Mouse (Mus musculus) spleen, embryonic (tissue): ENCODE data around the gene Cd163l1.

ENCODE experiments used
- CTCF ChIA-PET: fragments of 350-600 bp; sonication (Branson Sonifier 250); formaldehyde crosslinking; loops from one replicate; lab custom pipeline; 2022; lab: Charles Lee

The Cd163l1 gene

DNA sequence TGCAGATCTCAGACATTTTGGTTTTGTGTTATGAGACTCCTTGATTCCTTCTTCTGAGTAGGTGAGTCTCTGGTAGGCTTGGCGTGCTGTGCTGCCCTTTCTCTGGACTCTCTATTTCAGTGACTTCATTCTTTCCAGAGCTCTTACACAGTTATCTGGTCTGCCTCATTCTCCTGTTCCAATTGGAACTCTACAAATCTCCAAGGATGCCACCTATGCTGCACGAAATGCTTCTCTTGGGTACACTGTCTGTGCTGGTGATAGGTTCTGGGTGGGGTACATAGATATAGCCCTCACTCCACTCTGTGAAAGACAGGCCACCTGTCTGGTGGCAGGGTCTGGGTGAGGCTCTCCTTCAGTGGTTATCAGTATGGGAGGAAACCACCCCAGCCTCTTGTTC lies at the start of gene Cd163l1:
Gene Cd163l1 (plus strand): TSS at position 301 of the 400 bp plus-strand sequence.
- CTCF ChIA-PET, result no interaction called here

DNA sequence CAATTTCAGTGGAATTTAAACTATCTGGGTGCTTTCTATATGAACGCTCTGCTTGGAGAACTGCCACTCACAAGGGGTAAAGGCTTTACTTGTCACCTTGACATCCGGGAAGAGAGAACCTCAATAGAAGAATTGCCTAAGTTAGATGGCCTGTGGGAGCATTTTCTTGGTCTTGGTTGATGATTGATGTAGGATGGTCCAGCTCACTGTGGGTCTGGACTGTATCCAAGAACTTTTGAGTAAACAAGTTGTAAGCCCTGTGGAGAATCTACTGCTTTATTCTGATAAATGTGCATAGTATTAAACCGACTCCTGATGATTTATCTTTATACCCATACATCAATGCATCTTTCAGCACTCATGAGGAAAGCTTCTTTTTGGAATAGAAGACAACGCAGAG lies 48.7 kb upstream of the Cd163l1 start:
- CTCF ChIA-PET, result no interaction called here

DNA sequence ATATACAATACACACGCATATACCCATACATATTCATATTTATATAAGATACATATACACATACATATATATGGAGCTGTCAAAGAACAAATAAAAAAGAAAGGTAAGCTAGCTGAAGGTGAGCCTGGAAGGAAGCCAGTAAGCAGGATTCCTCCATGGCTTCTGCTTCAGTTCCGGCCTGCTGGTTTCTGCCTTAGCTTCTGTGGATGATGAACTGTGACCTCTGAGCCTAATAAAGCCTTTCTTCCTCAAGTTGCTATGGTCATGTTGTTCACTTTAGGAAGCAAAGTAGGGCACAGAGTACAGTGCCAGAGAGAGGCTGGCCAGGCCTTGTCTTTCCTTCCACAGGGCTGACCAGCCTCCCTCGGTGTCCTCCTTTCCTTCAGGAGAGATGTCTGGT lies 47.2 kb upstream of the Cd163l1 start:
- CTCF ChIA-PET, result no interaction called here

DNA sequence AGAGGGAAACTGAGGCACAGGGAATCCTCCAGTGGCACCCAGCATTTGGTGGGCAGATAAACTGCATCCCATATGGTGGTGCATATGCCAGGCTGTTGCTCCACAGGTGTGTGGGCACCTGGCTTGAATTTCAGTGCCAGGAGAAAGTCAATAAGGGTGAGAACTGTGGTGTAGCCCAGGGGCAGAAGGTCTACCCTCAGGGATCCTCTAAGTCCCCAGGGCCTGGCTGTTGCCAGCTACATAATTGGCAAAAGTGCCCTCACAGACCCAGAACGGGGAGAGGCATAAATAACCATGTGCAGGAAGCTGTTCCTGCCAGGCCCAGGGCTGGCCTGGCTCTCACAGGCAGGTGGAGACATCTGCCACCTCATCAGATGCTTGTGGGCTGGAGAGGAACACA lies 45.1 kb upstream of the Cd163l1 start, which contains the start of gene Olfr523:
Gene Olfr523 (plus strand): TSS at position 282 of the 400 bp plus-strand sequence.
- CTCF ChIA-PET, result no interaction called here

DNA sequence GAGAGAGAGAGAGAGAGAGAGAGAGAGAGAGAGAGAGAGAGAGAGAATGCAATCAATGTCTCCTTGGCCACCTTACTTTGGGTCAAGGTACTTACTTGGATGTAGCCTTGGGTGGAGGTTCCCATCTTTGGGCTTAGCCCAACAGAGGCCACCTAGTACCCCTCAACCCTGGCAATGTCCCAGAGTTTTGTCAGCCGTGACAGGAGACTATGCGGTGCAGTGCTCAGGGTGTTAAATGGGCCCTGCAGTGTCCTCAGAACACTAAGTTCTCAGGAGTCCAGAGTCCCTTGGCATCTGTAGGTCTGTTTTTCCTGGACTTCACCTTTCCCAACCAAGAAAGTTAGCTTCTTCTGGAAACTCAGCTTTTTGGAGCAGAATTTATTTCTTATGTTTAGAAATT lies 38.9 kb upstream of the Cd163l1 start:
- CTCF ChIA-PET, result no interaction called here

DNA sequence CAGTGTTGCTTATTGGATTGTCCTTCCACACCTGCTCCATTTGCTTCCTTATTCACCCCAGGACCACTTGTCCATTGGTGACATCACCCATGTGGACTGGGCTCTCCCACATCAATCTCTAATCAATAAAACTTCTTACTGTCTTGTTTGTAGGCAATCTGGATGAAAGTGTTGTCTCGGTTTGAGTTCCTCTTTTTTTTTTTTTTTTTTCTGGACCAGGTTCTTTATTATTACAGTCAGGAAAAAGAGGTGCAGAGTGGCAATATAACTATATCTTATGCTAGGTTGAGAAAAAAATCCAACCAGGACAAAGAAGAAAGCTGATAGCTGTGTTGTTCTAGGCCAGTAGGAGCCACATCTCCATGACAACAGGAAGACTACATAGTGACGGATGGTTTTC lies 37.4 kb upstream of the Cd163l1 start:
- CTCF ChIA-PET, result no interaction called here

DNA sequence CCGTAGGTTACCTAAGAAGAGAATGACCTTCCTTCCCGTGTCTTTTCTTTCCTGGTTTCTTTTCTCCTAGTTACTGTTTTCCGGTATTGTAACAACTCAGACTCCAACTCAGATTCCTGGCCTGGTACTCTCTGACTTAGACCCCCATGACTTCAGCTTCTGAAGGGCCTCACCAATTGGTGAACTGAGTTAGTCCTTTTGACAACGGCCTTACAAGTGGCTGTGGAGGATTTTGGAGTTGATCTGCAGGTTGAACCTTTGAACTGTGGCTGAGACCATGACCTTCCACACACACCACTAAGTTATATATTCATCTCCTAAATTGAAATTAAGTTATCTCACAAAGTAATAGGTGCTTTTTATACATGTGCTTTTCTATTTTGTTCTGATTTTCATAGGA lies 33.9 kb upstream of the Cd163l1 start:
- CTCF ChIA-PET, result no interaction called here

DNA sequence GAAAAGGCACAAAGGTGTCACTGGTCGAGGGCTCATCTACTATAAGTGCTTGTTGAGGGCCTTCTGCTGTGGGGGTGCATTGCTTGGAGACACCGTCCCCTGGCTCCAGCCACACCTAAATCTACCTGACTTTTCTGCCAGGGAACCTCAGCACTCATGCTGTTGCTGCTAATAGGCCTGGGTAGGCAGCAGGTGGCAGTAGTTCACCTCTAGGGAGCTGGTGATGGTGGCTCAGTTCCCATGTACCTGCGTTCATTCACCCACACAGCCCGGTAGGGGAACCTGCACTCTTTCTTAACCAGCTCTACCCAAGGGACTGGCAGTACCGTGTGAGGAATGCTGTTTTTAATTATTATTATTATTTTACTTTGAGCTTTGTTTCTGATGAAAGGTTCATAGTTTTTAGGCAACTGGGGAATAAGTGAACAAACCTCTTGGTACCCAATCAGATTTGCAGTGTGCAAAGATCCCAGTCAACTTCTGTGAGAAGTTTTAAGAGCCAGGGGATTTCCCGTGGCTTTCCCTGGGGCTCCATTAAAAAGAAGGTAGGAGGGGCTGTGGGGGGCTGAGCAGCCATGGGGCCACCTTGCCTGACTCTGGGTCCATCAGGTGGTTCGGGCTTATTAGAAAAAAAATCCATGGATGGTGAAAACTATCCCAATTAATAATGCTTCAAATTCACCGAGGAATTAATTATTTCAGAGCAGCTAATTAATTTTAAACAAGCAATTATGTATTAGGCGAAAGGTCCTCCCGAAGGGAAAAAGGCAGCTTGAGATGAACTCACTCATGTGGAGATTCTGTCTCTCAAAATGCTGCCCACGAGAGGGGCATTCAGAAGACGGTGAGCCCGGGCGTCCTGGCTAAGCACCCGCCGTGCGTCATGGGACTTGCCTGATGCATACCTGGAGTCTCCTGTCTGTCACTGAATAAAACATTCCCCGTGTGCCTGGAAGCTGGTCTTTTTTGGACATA lies 31.1 kb upstream of the Cd163l1 start:
- CTCF ChIA-PET, result interaction anchor here (0.7 kb wide), 1 partner anchor 12 kb away, joined by 9 read pairs; no protein-coding TSS in a partner anchor

DNA sequence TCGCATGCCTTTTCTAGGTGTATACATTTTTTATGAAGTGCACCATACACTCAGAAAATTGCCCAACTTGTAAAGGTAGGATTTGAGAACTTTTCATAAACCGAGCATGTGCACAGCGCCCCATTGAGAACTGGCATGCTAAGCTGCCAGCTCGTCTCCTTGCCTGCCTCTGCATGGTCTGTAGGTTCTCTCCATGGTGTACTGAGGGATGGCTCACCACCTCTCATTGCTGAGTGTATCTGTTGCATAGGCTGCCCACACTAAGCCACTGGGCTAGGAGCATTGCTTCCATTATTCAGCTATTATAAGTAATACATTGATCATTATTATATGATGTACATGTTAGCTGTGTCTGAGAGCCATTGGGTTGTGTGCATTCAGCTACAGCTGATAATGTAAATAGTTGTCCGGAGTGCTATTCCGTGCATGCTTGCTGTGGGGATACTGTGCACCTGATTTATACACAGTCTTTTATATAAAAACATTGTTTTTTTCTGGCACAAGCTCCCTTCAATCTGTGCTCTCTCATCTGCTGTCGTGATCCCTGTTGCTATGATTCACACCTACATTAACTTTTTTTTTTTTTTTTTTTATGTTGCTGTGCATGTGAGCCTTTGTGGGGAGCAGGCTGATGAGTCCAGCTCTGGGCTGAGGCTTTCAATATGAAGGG lies 30.2 kb upstream of the Cd163l1 start:
- CTCF ChIA-PET, result interaction anchor here (0.6 kb wide), 1 partner anchor 15 kb away, joined by 3 read pairs; no protein-coding TSS in a partner anchor

DNA sequence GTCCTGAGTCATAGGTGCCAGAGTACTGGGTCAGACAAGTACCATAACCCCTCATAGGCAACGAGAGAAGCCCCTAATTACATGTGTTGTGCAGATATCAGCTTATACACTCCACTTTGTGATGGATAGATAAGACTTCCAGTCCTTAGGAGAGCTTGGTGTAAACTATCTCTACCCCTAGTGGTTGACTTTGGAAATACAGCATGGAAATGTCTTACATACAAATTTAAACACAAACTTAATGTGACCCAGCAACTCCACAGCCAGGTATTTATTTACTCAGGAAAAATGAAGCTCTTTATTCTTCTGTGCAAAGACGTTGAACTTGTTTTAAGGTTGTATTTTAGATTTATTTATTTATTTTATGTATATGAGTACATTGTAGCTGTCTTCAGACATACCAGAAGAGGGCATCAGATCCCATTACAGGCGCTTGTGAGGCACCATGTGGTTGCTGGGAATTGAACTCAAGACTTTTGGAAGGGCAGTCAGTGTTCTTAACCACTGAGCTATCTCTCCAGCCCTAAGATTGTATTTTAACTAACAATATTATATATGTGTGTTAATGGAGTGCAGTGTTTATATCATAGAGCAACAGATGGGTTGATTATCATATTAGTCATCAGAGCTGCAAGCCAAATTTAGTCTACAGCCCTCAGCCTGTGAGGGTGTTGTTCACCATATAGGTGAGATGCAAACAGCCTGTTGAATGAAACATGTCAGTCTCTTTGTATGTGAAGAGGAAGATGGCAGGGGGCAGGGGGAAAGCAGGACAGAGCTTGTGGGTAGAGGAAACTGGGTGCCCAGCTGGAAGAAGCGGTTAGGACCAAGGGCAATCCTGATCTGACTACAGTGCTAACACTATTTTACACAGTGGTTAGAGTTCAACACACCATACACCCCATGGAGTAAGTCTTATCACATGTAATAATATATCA lies 29.4 kb upstream of the Cd163l1 start:
- CTCF ChIA-PET, result no interaction called here

DNA sequence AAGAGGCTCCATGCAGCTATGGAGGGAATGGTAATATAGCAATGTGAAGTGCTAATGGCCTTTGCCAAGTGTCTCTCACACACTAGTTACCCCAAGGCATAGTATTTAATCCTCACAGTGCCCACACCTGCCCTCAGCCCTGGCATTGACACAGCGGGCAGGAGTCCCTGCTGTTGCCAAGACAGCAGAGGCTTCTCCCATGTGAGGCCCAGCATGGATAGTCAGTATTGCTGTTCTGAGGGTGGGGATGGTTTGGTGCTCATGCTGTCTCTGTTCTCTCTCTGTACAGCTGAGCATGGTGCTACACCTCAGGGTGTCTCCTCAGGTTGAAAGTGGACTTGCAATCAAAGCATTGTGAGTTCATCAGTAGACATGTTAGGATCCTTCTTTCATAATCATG lies 27.6 kb upstream of the Cd163l1 start:
- CTCF ChIA-PET, result no interaction called here

DNA sequence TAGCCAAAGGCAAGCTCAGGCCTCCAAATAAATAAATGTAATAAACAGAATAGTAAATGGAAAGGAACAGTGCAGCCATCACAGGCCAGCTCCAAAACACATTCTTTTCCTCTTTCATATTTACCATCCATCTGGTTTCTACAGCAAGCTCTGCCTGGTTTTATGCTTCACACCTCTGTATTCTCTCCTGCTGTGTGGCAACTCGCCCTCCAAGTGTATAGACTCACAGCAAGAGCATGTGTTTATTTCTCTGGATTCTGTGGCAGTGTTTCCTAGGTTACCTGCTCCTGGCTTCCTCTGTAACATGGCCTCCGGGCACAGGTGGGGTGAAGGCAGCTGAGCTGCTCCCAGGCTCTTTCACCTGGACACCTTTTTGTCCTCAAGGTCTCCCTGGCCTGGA lies 25.6 kb upstream of the Cd163l1 start:
- CTCF ChIA-PET, result interaction anchor here (0.6 kb wide), 1 partner anchor 1022 kb away, joined by 10 read pairs; no protein-coding TSS in a partner anchor

DNA sequence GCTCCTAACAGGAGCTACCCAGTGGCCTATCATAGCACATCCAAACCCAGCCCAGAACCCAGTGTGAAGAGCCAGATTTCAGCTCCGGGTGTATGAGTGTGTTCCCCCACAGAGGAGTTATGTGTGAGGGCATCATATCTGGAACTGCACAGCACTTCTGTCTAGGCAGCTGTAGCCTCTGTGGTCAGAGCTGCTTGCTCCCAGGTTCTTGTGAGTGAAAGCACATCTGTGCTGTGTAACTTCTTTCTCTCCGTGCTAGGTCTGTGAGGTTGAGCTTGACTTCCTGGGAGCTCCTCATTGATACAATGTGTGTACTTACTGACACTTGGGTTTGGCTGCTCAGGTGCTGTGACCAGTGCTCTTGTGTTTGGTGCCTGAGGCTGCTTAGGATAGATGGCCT lies 25.2 kb upstream of the Cd163l1 start:
- CTCF ChIA-PET, result interaction anchor here (0.6 kb wide), 1 partner anchor 1022 kb away, joined by 10 read pairs; no protein-coding TSS in a partner anchor

DNA sequence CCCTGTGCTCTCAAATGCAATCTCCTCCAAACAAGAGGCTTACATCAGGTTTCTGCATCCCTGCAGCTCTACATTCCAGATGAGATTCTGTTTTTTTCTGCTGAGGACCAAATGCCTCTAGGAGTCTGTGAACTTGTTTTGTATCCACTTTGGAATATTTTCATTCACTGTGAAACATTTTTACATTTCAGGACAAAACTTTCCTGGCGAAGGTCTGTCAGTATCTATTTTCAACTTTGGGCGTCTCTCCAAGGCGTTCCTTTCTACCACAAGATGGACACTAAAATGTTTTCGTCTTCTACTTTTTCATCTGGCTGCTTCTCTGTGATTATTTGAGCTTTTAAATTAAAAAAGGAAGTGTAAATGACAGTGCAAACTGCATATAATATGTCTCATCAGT lies 24.0 kb upstream of the Cd163l1 start:
- CTCF ChIA-PET, result no interaction called here

DNA sequence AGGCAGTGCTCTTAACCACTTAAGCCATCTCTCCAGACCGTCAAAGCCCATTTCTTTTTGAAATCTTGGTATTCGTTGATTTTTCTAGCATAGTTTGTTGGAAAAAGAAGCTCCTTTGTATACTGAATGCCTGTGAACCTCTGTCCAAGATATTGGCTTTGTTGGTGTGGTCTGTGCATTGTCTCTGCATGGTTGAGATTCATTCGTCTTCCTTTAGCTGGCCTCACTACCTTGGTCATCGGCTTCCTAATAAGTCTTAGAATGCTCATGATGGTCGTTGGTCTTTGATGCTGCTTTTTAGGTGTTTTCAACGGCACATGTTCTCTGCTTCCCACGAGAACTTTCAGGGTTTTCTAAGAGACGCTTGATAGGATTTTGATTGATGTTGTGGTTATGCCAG lies 22.1 kb upstream of the Cd163l1 start:
- CTCF ChIA-PET, result no interaction called here

DNA sequence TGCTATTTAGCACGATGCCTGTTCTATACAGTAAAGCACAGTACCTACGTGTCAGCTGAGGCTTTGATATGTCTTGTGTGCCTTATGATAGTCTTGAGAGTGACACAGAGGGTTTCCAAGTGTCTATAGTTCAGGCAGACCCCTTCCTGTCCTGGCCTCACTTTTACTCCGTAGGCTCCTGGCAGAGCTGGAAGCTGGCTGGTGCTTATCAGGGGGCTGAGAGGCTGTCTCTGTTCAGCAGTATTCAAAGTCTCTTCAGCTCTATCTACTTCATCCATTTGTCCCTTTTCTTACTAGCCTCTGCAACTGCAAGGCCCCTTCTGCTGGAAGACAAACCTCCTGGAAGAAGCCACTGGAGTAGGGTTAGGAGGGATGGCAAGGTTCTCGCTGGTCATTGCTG lies 17.0 kb upstream of the Cd163l1 start:
- CTCF ChIA-PET, result no interaction called here

DNA sequence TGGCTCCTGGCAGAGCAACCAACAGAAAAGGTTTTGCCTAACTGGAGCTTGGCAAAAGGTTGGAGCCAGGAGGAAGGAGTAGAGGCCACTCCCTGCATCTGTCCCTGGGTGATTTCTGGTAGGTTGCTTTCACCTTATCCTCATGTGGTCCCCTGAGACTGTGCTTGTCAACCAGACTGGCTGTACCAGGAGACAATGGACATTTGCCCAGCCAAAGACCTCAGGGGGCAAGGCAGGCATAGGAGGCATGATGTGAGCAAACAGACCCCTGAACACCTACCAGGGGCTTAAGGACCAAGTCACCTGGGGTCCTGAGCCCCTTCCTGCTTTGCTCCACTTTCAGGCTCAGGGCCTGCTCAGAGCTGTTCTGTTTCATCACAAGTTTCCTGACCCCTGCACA lies 12.2 kb upstream of the Cd163l1 start, which contains the start of gene Olfr524:
Gene Olfr524 (minus strand): TSS at position 101 of the 400 bp plus-strand sequence.
- CTCF ChIA-PET, result no interaction called here

DNA sequence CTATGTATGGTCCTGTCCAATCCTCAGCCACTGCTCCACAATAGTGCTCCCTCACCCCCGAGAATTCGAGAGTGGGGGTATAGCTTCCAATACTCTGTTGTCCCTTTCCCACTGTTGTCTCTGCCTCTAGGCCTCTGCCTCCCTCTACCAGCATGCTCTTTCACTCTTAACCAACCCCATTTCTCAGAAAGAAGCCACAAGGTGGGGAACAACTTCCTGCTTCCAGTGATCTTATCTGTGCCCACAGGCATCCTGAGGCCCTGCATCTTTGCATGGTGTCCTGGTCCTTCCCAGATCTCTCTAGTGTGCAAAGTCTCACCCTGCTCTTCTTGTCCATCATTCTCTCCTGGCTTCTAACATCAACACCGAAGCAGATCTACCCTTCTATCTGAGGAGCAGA lies 11.2 kb upstream of the Cd163l1 start:
- CTCF ChIA-PET, result no interaction called here

DNA sequence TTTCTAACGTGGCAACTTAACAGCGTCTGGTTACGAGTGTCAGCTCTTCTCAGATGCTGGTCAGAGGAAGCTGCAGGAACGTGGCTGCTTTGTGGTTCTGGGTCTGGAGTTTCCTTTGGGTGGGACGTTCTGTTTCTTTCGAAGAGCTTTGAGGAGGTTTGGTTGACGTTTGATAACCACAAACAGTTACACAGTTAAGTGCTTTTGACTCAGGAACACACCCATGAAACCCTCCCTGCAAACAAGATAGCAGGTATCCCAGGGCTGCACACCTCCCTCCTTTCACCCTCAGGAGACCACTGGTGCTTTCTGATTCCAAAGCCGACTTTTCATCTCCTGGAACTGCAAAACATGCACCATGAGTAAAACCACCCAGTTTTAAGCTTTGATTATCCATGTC lies 9.9 kb upstream of the Cd163l1 start:
- CTCF ChIA-PET, result no interaction called here

DNA sequence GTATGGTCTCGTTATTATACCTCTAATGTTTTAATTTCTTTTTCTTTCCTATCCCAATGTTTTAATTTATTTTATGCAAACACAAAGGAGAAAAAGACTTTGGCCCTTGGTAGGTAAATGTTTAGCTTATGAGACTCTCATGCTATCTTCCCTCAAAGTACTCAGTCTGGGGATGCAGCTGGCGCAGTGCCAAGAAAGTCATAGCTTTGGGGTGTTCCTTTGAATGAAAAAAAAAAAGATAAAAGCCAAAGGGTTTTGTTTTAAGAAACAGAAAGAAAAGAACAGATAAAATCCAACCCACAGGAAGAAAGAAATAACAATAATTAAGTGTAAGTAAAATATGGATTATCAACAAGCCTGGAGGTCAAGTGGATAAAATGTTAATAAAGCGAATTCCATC lies 9.4 kb upstream of the Cd163l1 start:
- CTCF ChIA-PET, result no interaction called here

DNA sequence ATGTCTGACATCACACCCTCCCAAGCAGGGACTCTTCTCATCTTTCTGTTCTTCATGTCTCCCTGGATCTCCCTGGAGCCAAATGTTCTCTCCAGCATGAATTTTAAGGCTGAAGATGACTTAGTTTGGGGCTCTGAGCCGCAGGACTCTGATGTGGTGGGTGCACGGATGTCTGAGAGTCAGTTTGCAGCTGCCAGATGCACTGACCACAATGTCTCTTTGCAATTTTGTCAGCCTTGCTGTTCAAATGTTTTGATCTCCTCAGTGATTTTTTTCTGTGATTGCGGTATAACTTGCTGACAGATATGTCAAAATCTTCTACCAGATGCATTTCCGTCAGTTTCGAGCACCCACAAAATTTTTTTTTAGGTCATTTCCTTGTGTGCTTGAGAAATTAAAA lies 4.2 kb upstream of the Cd163l1 start:
- CTCF ChIA-PET, result interaction anchor here (0.5 kb wide), 1 partner anchor 1422 kb away, joined by 3 read pairs; no protein-coding TSS in a partner anchor
